Comparison of ENCODE assay signal across 8 mouse cellular contexts in genomic region chr5:130143977-130144333, GRCm38 (mm10). TPM values are rescaled to one million over a fixed set of nuclear protein-coding genes. Genes with fewer than 3 reads are reported as not detected.
DNase-seq lines count a peak whose midpoint lies in the region; ATAC-seq and TF ChIP-seq lines count a peak whose summit lies in the region.

No protein-coding gene starts in this region.

- H3K4me1 ChIP-seq in bone marrow, adult 2 months (ENCODE audit: control insufficient read depth, insufficient read depth, low read length), result no peaks in the 10 kb centered on the region; the same call in 1 of the 2 replicates
- H3K4me1 ChIP-seq in heart, embryonic 16.5 days (ENCODE audit: control insufficient read depth, insufficient read depth, low read length), result peaks cover 12% of the 10 kb centered on the region
- H3K4me1 ChIP-seq in neural tube, embryonic 15.5 days, result peaks cover 26% of the 10 kb centered on the region

- 2% methylated on average over 20 of the region's 20 CpGs for WGBS in bone marrow, adult 2 months
- WGBS in heart, embryonic 16.5 days, result 2% methylated on average over 20 of the region's 20 CpGs
- 2% methylated on average over 20 of the region's 20 CpGs for WGBS in neural tube, embryonic 15.5 days

- H3K27me3 ChIP-seq in heart, embryonic 16.5 days (ENCODE audit: control insufficient read depth, insufficient read depth, low read length), result peaks cover 6% of the 10 kb centered on the region; the same call in 1 of the 2 replicates
- no peaks in the 10 kb centered on the region for H3K27me3 ChIP-seq in neural tube, embryonic 15.5 days (replicated peaks)

- peak; percentile 86 for DNase-seq in A20 (ENCODE audit: low read depth, low spot score)
- peak; percentile 69 to 80 for DNase-seq in kidney, postnatal 36 days
- DNase-seq in lung, adult 18-20 months, result peak; percentile 67 to 76
- peak; percentile 85 for DNase-seq in testis, postnatal 14 days (ENCODE audit: low spot score)

- H3K36me3 ChIP-seq in heart, embryonic 16.5 days (ENCODE audit: control insufficient read depth, insufficient read depth), result 0 out of 2 replicates have a peak, but pooled peaks cover 3% of the 10 kb centered on the region
- peaks cover 10% of the 10 kb centered on the region for H3K36me3 ChIP-seq in neural tube, embryonic 15.5 days

- TF ChIP-seq CTCF in bone marrow, adult 2 months (IDR thresholded peaks at IDR 0.05; ENCODE audit: control insufficient read depth, insufficient read depth, low read length), result no peak

- peak; percentile 71 for ATAC-seq in erythroid progenitor cell, adult 5-6 weeks (replicated peaks; ENCODE audit: low FRiP score, poor library complexity, severe bottlenecking)
- peak; percentile 37 for ATAC-seq in heart, embryonic 16.5 days (replicated peaks; ENCODE audit: extremely low read depth, insufficient read depth, low FRiP score)
- ATAC-seq in neural tube, embryonic 15.5 days (ENCODE audit: low FRiP score), result peak; percentile 68

- no peaks in the 10 kb centered on the region for H3K9me3 ChIP-seq in heart, embryonic 16.5 days (replicated peaks; ENCODE audit: control insufficient read depth, low read length)
- H3K9me3 ChIP-seq in neural tube, embryonic 15.5 days (replicated peaks), result no peaks in the 10 kb centered on the region

- peak overlapping the region; percentile 85 for H3K4me3 ChIP-seq in bone marrow, adult 2 months (replicated peaks; ENCODE audit: control insufficient read depth, low read depth, low read length)
- peak overlapping the region; percentile 74 for H3K4me3 ChIP-seq in heart, embryonic 16.5 days (ENCODE audit: low read length)
- H3K4me3 ChIP-seq in neural tube, embryonic 15.5 days (replicated peaks), result peak overlapping the region; percentile 75

- no peak for TF ChIP-seq POLR2A in bone marrow, adult 2 months (IDR thresholded peaks at IDR 0.05; ENCODE audit: borderline replicate concordance, control insufficient read depth, low read depth, low read length)

- peak overlapping the region; percentile 93 for H3K27ac ChIP-seq in bone marrow, adult 2 months (ENCODE audit: control insufficient read depth, insufficient read depth, low read depth, low read length, poor library complexity)
- H3K27ac ChIP-seq in heart, embryonic 16.5 days (ENCODE audit: low read length), result peak overlapping the region; percentile 37
- H3K27ac ChIP-seq in neural tube, embryonic 15.5 days (replicated peaks), result peak overlapping the region; percentile 91

- H3K9ac ChIP-seq in heart, embryonic 16.5 days (ENCODE audit: low read length), result peak overlapping the region; percentile 67
- H3K9ac ChIP-seq in neural tube, embryonic 15.5 days (replicated peaks), result peak overlapping the region; percentile 52

- peak overlapping the region; percentile 94 for H3K4me2 ChIP-seq in heart, embryonic 16.5 days (ENCODE audit: low read depth, low read length)
- peak overlapping the region; percentile 77 for H3K4me2 ChIP-seq in neural tube, embryonic 15.5 days

RNA-seq across cellular contexts. Expression of gene Kctd7, which starts 0.7 kb away (rescaled TPM):
- 6.1 and 6.6 TPM in 2 replicates for polyA plus RNA-seq in bone marrow, adult 2 months (2011; ENCODE audit: insufficient read depth, insufficient read length, low replicate concordance, missing spikeins)
- total RNA-seq in erythroid progenitor cell, adult 5-6 weeks (2015; ENCODE audit: low replicate concordance), result 11.2 and 15.1 TPM in 2 replicates
- 17.1 and 19.2 TPM in 2 replicates for total RNA-seq in erythroid progenitor cell, adult 5-6 weeks (2017; ENCODE audit: low replicate concordance)
- polyA plus RNA-seq in heart, embryonic 16.5 days (2015; fragmentation: Nextera tagmentation; extraction: Ambion mirVana), result 5.5 and 5.6 TPM in 2 replicates
- 14.9 and 16.4 TPM in 2 replicates for polyA plus RNA-seq in neural tube, embryonic 15.5 days (2015; fragmentation: Nextera tagmentation; extraction: Ambion mirVana)

RNA-seq across cellular contexts. Expression of gene Rabgef1, which starts 27.6 kb away (rescaled TPM):
- polyA plus RNA-seq in bone marrow, adult 2 months (2011; ENCODE audit: insufficient read depth, insufficient read length, low replicate concordance, missing spikeins), result 16.9 and 36.5 TPM in 2 replicates
- total RNA-seq in erythroid progenitor cell, adult 5-6 weeks (2015; ENCODE audit: low replicate concordance), result 47.4 and 56.6 TPM in 2 replicates
- 91.1 and 102 TPM in 2 replicates for total RNA-seq in erythroid progenitor cell, adult 5-6 weeks (2017; ENCODE audit: low replicate concordance)
- 21.6 and 22.0 TPM in 2 replicates for polyA plus RNA-seq in heart, embryonic 16.5 days (2015; fragmentation: Nextera tagmentation; extraction: Ambion mirVana)
- polyA plus RNA-seq in neural tube, embryonic 15.5 days (2015; fragmentation: Nextera tagmentation; extraction: Ambion mirVana), result 38.9 and 42.0 TPM in 2 replicates

Comparison
In these comparisons a context has a peak if more than half of its experiments do, and no peak if none do; other contexts are left out.
1. Peak in every context shown above with its lines: DNase-seq, ATAC-seq, H3K4me3 ChIP-seq and H3K27ac ChIP-seq.
2. H3K27ac ChIP-seq: peak in every context shown above with its lines; median percentile 93 in bone marrow, adult 2 months; 91 in neural tube, embryonic 15.5 days; 37 in heart, embryonic 16.5 days.